Mouse (Mus musculus) leukemia stem cell, adult 10-12 weeks (primary cell): ENCODE measurements around the gene Mageb5. TPM values are rescaled to one million over a fixed set of nuclear protein-coding genes. Genes with fewer than 3 reads are reported as not detected.

ENCODE experiments used
- polyA plus RNA-seq: library from polyadenylated mRNA; stranded (reverse); fragments of >175 nt; gene quantifications from 2 replicates; pipeline ENCODE4 v1.2.3, GENCODE M21; 2012; ENCODE audit warnings: low replicate concordance

The Mageb5 gene
- polyA plus RNA-seq, result not detected in 2 replicates

GRCm38 (mm10) chrX:91782918-91783317 lies at the start of gene Mageb5:
TSS of gene Mageb5 (minus strand) at chrX:91783018.

Other genes with a start within 250 kb of the Mageb5 start
- gene 1700084M14Rik, start 207.1 kb downstream of the Mageb5 start, polyA plus RNA-seq, result not detected in 2 replicates
- gene Gm14781, start 150.8 kb downstream of the Mageb5 start, polyA plus RNA-seq, result not detected in 2 replicates
- not detected in 2 replicates for gene Mageb1, start 233.3 kb upstream of the Mageb5 start, polyA plus RNA-seq